Mouse (Mus musculus): ENCODE data around the gene Fgfr2.

Gene Fgfr2

DNA sequence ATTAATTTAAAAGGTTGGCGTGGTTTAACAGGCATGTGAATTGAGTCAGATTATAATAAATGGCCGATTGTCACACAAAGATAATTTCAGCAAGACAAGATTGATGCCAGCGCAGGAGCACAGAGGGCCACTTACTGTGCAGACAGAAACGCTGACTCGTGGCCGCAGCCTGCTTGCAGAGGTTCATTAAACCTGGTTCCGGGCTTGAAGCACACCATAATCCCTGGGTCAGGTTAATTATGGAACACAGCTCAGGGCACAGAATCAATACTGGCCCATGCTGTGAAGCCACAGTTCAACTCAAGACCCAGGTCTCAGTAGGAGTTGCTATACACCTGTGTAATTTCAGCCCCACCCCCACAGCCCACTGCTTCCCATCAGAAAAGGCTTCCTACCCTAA lies 1066.6 kb downstream of the Fgfr2 start:
- DNase-seq (ENCODE audit: low read depth): no peak

- DNase-seq (ENCODE audit: low read depth): no peak
Measured at GRCm38 (mm10) chr7:132046662-132047061, 1076.5 kb downstream of the Fgfr2 start.

GRCm38 (mm10) chr7:132031940-132032531 lies 1091.1 kb downstream of the Fgfr2 start:
- DNase-seq (ENCODE audit: low read depth): no peak

DNA sequence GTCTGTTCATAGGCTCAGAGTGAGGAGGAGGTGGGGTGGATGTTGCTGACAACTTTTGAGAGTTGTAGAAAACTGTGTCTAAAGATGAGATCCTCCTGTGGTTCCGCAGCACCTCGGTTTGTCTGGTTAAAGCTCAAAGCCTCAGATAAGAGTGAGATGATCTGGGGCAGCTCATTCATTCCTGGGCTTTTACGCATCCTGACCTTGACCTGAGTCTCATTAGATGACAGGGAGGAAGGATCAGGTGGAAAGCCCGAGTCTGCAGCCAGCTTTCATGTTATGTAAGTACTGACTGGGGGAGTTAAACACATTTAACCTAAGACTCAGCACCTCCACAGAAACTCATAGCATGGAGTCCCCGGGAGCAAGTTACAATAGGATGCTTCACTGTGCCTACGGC lies 1096.5 kb downstream of the Fgfr2 start:
- DNase-seq (ENCODE audit: low read depth): no peak

GRCm38 (mm10) chr7:132025591-132025990 lies 1097.6 kb downstream of the Fgfr2 start:
- DNase-seq (ENCODE audit: low read depth): no peak

GRCm38 (mm10) chr7:132015933-132016332 lies 1107.2 kb downstream of the Fgfr2 start:
- DNase-seq (ENCODE audit: low read depth): no peak

DNA sequence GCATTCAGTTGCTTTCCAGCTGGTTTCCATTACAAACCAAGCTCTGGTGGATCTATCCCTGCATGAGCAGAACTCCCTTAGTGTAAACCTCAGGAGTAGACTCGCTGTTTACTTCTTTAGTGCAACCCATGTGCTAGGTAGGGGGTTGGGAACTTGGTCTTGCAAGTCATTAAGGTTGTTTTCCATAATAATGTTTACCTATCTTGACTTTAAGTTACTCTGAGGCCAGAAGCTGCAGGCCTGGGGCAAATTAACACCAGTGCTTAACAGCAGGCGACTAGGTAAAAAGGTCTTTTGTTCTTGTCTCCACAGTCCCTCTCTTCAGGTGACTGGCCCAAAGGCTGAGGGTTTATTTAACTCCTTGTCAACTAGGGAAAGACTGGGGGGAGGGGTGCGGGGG lies 1108.0 kb downstream of the Fgfr2 start:
- no peak for DNase-seq (ENCODE audit: low read depth)

DNA sequence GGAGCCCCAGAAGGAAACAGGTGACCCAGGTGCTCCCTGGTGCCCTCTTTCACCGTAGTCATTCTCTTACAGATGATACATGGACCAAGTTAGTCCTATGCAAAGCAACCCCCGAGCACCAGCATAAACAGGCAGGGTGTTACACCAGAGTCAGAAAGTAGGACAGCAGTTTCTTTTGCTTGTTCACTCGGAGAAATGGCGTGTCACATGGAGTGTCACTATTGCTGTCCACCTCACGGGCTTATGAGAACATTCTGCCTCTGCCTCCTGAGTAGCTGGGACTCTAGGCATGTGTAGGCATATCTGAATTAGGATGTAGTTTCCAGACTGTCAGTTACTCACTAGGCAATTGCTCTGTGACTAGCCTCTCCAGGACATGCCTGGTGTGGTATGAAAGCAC lies 1109.2 kb downstream of the Fgfr2 start:
- DNase-seq (ENCODE audit: low read depth): no peak

DNA sequence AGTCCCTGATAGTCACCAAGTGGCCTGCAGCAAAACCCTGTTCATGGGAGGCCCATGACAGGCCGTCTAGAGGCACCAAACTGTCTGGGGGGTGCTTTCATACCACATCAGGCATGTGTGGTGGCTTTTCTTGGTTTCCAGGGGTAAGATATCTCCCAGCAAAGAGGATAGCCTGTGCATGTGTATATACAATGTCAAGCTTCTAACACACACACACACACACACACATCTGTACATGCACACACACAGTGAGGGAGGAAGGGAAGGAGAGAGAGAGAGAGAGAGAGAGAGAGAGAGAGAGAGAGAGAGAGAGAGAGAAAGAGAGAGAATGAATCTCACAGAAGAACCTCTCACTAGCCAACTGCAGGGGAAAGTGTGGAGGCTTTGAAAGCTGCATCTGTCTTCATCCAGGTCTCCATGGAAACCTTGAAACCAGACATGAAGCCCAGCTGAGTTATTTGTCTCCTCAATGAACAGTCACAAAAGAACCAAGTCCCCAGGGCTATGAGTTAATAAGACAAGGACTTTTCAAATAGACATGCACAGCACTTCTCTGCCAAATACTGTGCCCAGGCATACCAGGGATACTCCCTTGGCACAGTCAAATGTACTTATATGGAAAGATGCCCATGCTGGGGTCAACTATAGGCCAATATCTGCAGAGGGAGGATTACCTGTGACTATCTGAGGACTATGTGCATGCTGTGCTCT lies 1110.0 kb downstream of the Fgfr2 start:
- DNase-seq (ENCODE audit: low read depth): no peak

DNA sequence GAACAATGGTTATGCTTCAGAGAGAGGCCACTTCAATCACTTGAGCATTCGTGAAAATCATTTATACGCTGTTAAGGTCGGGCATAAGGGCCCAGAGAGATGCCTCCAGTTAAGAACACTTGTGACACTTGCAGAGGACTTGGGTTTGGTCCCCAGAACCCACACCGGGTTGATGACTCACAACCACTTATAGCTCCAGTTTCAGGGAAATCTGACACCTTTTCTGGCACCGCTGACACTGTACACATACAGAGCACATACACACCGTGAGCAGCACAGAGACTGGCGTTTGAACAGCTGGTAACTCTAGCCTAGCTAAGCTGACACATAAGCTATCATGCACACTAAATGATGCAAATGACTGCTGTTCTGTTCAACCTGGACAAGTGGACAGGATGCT lies 1114.1 kb downstream of the Fgfr2 start:
- DNase-seq (ENCODE audit: low read depth): no peak

GRCm38 (mm10) chr7:132005996-132006696 lies 1117.0 kb downstream of the Fgfr2 start:
- DNase-seq (ENCODE audit: low read depth): no peak

- DNase-seq (ENCODE audit: low read depth): no peak
Measured at GRCm38 (mm10) chr7:131992873-131993272, 1130.3 kb downstream of the Fgfr2 start.

- DNase-seq (ENCODE audit: low read depth): no peak
Measured at GRCm38 (mm10) chr7:131992226-131992625, 1130.9 kb downstream of the Fgfr2 start.

DNA sequence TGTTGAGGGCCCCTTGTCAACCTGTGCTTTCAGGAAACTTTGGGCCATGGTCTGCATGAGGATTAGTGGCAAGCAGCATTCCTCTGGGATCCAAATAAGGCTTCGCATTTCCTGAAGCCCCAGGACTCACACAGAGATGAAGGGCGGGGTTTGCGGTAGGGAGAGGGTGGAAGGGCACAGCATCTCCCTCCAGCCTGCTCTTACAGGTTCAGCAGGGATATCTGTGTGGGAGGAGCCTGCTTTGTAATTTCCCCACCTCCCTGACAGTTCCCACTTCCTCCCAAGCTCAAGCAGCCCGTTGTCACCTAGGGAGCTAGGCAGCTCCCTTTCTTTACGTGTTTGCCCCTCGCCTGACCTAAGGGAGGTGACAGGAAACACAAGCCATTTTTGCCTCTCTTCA lies 1134.1 kb downstream of the Fgfr2 start:
- DNase-seq (ENCODE audit: low read depth): no peak

DNA sequence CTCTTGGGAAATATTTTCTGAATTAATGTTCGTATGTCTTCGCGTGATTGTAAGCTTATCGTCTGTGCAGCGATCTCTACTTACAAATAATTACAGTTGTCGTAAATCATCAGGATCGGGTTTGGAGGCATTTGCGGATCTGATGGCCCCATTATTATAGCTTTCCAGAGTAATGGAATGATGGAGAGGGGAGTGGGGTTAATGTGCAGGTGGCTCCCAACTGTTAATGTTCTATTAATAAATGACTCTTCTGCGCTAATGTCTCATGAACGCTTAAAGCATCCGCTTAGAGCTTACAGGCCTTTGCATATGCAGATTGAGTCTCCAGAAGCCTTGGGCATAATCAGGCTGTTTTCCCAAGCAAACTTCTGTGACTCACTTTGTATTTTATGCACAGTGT lies 1144.5 kb downstream of the Fgfr2 start:
- DNase-seq (ENCODE audit: low read depth): no peak

- DNase-seq (ENCODE audit: low read depth): no peak
Measured at GRCm38 (mm10) chr7:131975867-131976266, 1147.3 kb downstream of the Fgfr2 start.

GRCm38 (mm10) chr7:131970255-131970654 lies 1152.9 kb downstream of the Fgfr2 start:
- DNase-seq (ENCODE audit: low read depth): no peak

GRCm38 (mm10) chr7:131966916-131967494 lies 1156.1 kb downstream of the Fgfr2 start:
- DNase-seq (ENCODE audit: low read depth): no peak

DNA sequence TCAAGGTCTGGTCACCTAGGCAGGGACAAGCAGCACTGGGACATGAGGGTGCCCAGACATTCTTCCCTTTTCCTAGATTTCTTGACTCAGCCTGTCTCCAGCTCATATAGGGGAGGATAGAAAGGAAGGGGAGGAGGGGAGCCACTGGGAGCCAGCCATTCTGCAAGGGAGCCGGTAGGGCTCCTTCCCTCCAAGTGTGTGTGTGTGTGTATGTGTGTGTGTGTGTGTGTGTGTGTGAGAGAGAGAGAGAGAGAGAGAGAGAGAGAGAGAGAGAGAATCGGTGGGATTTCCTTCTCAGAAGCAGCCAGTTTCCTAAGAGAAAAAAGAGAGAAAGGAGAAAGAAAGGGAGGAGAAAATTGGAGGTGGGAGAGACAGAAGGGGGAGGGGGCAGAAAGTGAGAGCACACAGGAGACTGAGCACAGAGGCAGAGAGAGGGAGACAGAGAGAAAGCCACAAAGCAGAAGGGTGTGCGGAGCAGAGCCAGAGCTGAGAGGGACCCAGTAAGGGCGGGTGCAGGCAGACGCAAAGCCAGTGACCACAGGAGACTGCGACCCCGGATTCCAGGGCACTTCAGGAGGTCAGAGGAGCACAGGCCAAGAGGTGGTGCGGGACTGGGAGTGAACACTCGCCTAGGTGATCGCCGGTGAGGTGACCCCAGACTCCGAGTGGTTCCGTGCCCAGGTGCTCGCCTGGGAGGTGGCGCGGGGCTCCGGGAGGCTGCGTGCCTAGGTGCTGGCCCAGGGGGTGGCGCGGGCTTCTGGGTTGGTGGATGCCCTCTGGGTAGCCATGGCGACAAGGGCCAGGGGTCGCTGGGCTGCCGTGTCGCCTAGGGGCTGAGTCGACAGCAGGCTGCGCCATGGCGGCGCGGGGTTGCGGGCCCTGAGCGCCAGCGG lies 1156.9 kb downstream of the Fgfr2 start, which contains the start of gene Gpr26:
Gene Gpr26 (plus strand): TSS at position 438 of the 893 bp plus-strand sequence.
- DNase-seq (ENCODE audit: low read depth): no peak

DNA sequence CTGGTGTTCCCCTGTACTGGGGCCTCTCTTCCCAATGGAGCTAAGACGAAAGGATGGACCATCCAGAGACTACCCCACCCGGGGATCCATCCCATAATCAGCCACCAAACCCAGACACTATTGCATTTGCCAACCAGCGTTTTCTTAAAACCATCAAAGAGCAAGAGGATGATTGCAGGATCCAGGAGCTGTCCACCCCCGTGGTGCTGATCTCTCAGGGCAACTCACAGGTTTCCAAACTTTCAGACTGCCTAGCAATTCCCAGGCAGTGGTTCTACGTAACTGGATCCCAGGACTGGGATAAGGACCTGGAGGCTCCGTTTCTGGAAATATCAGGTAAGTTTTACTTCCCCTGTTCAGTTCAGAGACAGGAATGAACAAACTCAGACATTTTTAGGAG lies 1162.6 kb downstream of the Fgfr2 start:
- DNase-seq (ENCODE audit: low read depth): peak; percentile 59

GRCm38 (mm10) chr7:131958705-131959104 lies 1164.4 kb downstream of the Fgfr2 start:
- no peak for DNase-seq (ENCODE audit: low read depth)

DNA sequence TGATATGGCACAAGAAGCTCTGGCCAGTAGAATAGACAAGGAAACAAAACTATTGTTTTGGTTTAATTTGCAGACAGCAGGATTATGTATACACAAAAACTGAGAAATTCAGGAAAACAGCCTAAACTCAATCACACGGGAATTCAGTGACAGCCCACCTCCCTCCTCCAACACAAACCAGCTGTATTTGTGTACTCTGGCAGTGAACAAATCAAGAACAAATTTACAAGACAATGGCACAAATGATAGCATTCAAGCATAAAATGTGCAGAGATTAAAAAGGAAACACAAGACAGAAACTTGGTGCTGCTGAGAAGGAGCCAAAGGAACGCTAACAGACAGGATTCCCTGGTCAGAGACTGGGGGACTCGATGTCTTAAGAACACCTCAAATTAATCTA lies 1169.7 kb downstream of the Fgfr2 start:
- no peak for DNase-seq (ENCODE audit: low read depth)

Measured in NIH3T3 (cell line).